Mouse (Mus musculus): ENCODE results near the gene Uqcc3. TPM values are rescaled to one million over a fixed set of nuclear protein-coding genes. Genes with fewer than 3 reads are reported as not detected.

The Uqcc3 gene
- polyA plus RNA-seq, 1 experiment = 37.6 TPM

DNA sequence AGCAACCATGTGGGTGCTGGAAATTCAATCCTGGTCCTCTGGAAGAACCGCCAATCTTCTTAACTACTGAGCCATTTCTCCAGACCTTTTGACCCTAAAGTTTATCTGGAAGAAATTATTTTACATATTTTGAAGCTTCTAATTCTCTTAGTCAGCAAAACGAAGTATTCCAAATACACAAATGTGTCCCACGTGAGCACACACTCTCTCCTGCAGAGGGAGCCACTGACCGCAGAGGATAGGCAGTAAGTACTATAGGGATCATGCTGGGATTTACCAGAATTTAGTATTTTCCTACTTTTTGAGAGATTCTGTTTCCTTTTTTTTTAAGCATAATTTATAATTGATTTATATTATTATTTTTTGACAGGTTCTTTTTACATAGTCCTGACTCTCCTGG is 23.0 kb downstream of the Uqcc3 start:
- no peak overlapping the region for H3K4me3 ChIP-seq (replicated peaks; ENCODE audit: extremely low read depth, low read depth, low read length)
- WGBS = 31% methylated on average over 4 of the region's 4 CpGs
- no peak for DNase-seq
- no peaks in the 10 kb centered on the region for H3K4me1 ChIP-seq (ENCODE audit: control insufficient read depth, insufficient read depth, low read length)
- TF ChIP-seq POLR2A (IDR thresholded peaks at IDR 0.05; ENCODE audit: borderline replicate concordance, extremely low read depth, low read depth, low read length) (no peak), CTCF (IDR thresholded peaks at IDR 0.05; ENCODE audit: insufficient read depth, low read length) (peak; percentile 86)

DNA sequence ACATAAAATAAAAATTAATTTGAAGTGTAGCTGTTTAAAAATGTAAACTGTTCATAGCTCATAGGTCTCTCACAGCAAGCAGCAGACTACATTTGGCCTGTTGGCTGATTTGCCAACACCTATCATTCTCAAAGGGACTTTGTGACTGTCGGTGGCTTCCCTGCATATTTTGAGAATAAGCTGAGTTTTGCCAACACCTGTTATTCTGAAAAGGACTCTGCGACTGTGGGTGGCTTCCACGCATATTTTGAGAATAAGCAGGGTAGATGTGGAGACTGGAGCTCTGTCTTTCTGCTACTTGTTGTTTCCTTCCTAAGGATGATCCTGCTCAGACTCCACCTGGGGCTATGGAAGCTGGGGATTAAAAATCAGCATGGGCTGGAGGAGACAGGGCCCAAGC is 27.6 kb downstream of the Uqcc3 start:
- no peak for DNase-seq
- TF ChIP-seq CTCF (IDR thresholded peaks at IDR 0.05; ENCODE audit: insufficient read depth, low read length) = no peak
- TF ChIP-seq POLR2A (IDR thresholded peaks at IDR 0.05; ENCODE audit: borderline replicate concordance, extremely low read depth, low read depth, low read length) = no peak
- Histone ChIP-seq H3K4me3 (replicated peaks; ENCODE audit: extremely low read depth, low read depth, low read length) (no peak overlapping the region), H3K4me1 (ENCODE audit: control insufficient read depth, insufficient read depth, low read length) (no peaks in the 10 kb centered on the region)
- 77% methylated on average over 3 of the region's 3 CpGs for WGBS

DNA sequence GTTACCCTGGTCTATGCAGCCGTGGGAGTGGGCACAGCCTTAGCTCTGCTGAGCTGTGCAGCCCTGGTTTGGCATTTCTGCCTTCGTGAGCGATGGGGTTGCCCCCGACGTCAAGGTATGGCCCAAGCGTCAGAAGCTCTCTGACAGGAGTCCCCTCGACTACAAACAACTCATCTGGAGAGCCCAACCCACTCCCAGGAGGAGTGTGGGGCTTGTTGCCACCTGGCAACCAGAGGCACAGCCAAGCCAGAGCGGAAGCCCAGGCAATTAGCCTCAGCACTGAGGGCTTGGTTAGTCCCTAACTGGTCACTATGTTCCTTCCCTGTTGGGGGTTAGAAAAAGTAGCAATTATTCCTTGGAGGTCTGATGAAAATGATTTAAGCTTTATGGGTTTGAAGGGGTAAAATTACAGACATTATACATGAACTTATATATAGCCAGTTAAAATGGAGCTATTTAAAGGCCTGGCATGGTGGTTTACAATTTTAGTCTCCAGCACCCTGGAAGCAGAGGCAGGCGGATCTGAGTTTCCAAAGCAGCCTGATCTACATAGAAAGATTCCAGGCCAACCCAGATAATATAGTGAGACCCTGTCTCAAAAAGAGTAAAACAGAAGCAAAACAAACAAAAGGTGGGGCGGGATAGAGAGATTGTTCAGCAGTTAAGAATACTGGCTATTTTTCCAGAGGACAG is 28.3 kb downstream of the Uqcc3 start:
- no peak for TF ChIP-seq CTCF (IDR thresholded peaks at IDR 0.05; ENCODE audit: insufficient read depth, low read length)
- TF ChIP-seq POLR2A (IDR thresholded peaks at IDR 0.05; ENCODE audit: borderline replicate concordance, extremely low read depth, low read depth, low read length) = no peak
- 57% methylated on average over 10 of the region's 10 CpGs for WGBS
- DNase-seq = no peak
- Histone ChIP-seq H3K4me1 (ENCODE audit: control insufficient read depth, insufficient read depth, low read length) (no peaks in the 10 kb centered on the region), H3K4me3 (replicated peaks; ENCODE audit: extremely low read depth, low read depth, low read length) (peak overlapping the region; percentile 3)

DNA sequence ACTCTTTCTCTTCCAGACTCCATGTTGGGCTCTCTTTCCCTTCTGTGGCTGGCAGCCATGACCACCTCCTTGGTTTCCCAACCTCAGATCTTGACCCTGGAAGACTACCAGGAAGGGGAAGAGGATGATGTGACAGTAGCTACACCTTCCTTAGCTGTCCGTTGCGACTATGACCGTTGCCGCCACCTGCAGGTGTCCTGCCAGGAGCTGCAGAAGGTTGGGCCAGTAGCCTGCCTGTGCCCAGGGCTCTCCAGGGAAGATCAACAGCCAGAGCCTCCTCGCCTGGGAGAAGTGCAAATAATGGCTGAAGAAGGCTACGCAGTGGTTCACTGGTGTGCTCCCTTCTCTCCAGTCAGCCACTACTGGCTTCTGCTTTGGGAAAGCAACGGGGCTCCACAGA is 29.1 kb downstream of the Uqcc3 start:
- 42% methylated on average over 7 of the region's 7 CpGs for WGBS
- DNase-seq = peak; percentile 43
- H3K4me3 ChIP-seq (replicated peaks; ENCODE audit: extremely low read depth, low read depth, low read length) = no peak overlapping the region
- TF ChIP-seq CTCF (IDR thresholded peaks at IDR 0.05; ENCODE audit: insufficient read depth, low read length) = peak; percentile 22; the same call in 1 of the 2 replicates
- no peak for TF ChIP-seq POLR2A (IDR thresholded peaks at IDR 0.05; ENCODE audit: borderline replicate concordance, extremely low read depth, low read depth, low read length)
- no peaks in the 10 kb centered on the region for H3K4me1 ChIP-seq (ENCODE audit: control insufficient read depth, insufficient read depth, low read length)

DNA sequence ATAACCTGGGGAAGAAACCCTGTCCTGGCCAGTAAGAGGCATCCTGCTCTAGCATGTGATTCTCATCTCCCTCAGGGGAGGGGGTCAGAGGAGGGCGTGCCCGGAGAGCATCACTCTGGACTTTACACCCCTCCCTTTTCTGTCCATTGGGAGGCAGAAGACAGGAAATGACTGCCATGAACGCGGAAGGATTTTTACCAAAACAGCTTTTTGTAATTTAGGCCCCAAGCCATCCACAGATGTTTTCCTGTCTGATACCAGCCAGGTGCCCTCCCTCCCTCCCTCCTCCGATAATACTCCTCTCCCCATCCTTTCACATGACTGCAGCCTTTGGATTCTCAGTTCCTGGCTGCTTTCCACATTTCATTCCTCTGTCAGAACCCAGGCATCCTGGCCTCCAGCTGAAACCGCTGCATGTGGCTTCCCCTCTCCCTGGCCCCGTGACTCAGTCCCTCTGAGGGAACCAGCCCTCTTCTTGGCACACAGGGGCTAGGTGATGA is 30.3 kb downstream of the Uqcc3 start, which contains the start of gene Lrrn4cl:
Lrrn4cl (plus strand) TSS at position 367 of the 500 bp plus-strand sequence.
- no peak within 1 kb of the TSS for H3K4me3 ChIP-seq (replicated peaks; ENCODE audit: extremely low read depth, low read depth, low read length)
- TF ChIP-seq CTCF (IDR thresholded peaks at IDR 0.05; ENCODE audit: insufficient read depth, low read length) = no peak
- no peak for TF ChIP-seq POLR2A (IDR thresholded peaks at IDR 0.05; ENCODE audit: borderline replicate concordance, extremely low read depth, low read depth, low read length)
- whole genome bisulfite sequencing = 26% methylated on average over 7 of the region's 7 CpGs
- H3K4me1 ChIP-seq (ENCODE audit: control insufficient read depth, insufficient read depth, low read length) = no peaks in the 10 kb centered on the region
- no peak for DNase-seq

DNA sequence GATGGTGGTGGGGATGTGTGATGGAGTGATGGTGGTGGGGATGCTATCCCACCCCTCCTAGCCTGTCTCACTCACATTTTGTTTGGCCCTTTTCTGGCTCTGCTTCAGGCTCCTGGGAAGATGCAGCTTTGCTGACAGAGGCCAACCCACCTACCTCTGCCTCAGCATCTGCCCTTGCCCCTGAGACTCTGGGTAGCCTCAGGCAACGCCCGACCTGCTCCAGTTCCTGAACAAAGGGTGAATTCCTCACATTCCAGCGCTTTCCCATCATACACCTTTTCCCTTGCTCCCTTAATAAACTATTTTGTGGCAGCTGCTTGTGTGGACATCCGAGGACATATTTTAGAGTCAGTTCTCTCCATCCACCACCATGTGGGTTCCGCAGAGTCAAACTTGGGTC is 32.4 kb downstream of the Uqcc3 start:
- WGBS = 82% methylated on average over 5 of the region's 5 CpGs
- no peak for TF ChIP-seq CTCF (IDR thresholded peaks at IDR 0.05; ENCODE audit: insufficient read depth, low read length)
- TF ChIP-seq POLR2A (IDR thresholded peaks at IDR 0.05; ENCODE audit: borderline replicate concordance, extremely low read depth, low read depth, low read length) = no peak

DNA sequence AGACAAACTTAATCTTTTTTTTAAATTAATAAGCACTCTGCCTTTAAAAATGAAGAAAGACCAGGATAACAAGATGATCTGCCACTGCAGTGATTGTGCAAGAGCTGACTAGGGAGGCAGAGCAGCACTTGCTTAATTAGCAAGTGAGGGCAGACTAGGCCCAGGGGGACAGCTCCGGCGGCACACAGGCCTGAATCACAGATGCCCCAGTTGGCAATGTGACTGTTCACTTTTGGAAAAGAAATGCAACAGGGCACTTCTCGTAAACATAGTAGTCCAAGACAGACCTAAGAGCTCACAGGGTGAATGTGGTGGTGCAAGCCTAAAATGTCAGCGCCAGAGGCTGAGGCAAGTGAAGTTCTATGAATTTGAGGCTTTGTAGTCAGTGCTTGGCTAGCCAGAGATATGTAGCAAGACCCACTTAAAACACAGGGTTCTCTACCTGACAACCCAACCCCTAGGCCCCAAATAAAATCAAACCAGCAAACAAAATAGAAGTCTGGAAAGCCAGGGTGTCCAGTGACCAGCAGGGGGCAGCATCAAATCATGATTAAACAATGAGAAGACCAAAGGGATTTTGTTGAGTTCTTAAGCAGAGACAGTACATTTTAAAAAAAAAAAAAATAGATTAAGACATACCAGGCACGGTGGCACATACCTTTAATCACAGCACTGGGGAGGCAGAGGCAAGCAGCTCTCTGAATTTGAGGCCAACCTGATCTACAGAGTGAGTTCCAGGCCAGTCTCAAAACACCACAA is 36.2 kb downstream of the Uqcc3 start:
- no peak overlapping the region for H3K4me3 ChIP-seq (replicated peaks; ENCODE audit: extremely low read depth, low read depth, low read length)
- H3K4me1 ChIP-seq (ENCODE audit: control insufficient read depth, insufficient read depth, low read length) = peaks cover 3% of the 10 kb centered on the region; the same call in 1 of the 2 replicates
- DNase-seq = peak; percentile 67
- TF ChIP-seq POLR2A (IDR thresholded peaks at IDR 0.05; ENCODE audit: borderline replicate concordance, extremely low read depth, low read depth, low read length) (no peak), CTCF (IDR thresholded peaks at IDR 0.05; ENCODE audit: insufficient read depth, low read length) (peak; percentile 51; the same call in 1 of the 2 replicates)
- WGBS = 49% methylated on average over 5 of the region's 5 CpGs

More for the DNA sequence above, 32.4 kb downstream of the Uqcc3 start:
- H3K4me3 ChIP-seq (replicated peaks; ENCODE audit: extremely low read depth, low read depth, low read length) = no peak overlapping the region
- no peaks in the 10 kb centered on the region for H3K4me1 ChIP-seq (ENCODE audit: control insufficient read depth, insufficient read depth, low read length)
- no peak for DNase-seq

DNA sequence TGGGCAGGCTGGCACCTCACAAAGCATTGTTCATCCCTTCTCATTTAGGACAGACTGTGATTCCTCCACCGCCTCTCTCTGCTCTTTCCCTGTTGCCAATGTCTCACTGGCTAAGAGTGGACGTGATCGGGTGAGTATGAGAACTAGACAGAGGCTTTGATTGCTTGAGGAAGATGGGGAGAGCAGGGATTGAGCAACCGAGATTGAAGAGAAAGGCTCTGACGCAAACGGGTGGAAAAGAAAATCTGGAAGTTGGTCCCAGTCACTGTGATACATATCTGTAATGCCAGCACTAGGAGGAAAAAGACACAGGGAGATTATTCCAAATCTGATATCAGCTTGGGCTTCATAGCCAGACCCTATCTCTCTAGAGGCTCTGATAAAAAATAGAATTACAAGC is 37.8 kb downstream of the Uqcc3 start:
- DNase-seq = no peak
- 74% methylated on average over 6 of the region's 6 CpGs for WGBS
- TF ChIP-seq POLR2A (IDR thresholded peaks at IDR 0.05; ENCODE audit: borderline replicate concordance, extremely low read depth, low read depth, low read length) (no peak), CTCF (IDR thresholded peaks at IDR 0.05; ENCODE audit: insufficient read depth, low read length) (no peak)
- Histone ChIP-seq H3K4me1 (ENCODE audit: control insufficient read depth, insufficient read depth, low read length) (peaks cover 8% of the 10 kb centered on the region; the same call in 1 of the 2 replicates), H3K4me3 (replicated peaks; ENCODE audit: extremely low read depth, low read depth, low read length) (no peak overlapping the region)

DNA sequence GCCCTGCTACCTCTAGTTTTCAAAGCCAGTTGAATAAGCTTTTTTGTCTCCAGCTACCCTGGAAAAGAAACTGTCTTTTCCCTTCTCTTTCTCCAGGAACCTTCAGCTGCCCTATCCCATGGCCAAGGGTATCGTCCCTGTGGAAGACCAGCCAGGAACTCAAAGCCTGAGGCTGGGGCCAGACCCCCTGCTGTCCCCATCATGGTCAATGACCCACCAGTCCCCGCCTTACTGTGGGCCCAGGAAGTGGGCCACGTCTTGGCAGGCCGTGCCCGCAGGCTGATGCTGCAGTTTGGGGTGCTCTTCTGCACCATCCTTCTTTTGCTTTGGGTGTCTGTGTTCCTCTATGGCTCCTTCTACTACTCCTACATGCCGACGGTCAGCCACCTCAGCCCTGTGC is 39.7 kb downstream of the Uqcc3 start:
- WGBS = 84% methylated on average over 7 of the region's 7 CpGs
- no peak overlapping the region for H3K4me3 ChIP-seq (replicated peaks; ENCODE audit: extremely low read depth, low read depth, low read length)
- no peak for DNase-seq
- no peak for TF ChIP-seq CTCF (IDR thresholded peaks at IDR 0.05; ENCODE audit: insufficient read depth, low read length)
- no peak for TF ChIP-seq POLR2A (IDR thresholded peaks at IDR 0.05; ENCODE audit: borderline replicate concordance, extremely low read depth, low read depth, low read length)
- H3K4me1 ChIP-seq (ENCODE audit: control insufficient read depth, insufficient read depth, low read length) = peaks cover 8% of the 10 kb centered on the region; the same call in 1 of the 2 replicates

Data from lung, adult 2 months (tissue).